Mouse (Mus musculus): Measurements from ENCODE around the gene Trip11. TPM values are rescaled to one million over a fixed set of nuclear protein-coding genes. Genes with fewer than 3 reads are reported as not detected.
A peak's percentile ranks its signal among the peaks of the same experiment; 100 is the strongest.

The Trip11 gene
- polyA plus RNA-seq, 1 experiment from 2014 or later, result 20.5 TPM

GRCm38 (mm10) chr12:101833115-101833506 is 80.0 kb downstream of the Trip11 start:
- peaks cover 34% of the 10 kb centered on the region for H3K36me3 ChIP-seq
- WGBS, result 90% methylated on average over 6 of the region's 6 CpGs

DNA sequence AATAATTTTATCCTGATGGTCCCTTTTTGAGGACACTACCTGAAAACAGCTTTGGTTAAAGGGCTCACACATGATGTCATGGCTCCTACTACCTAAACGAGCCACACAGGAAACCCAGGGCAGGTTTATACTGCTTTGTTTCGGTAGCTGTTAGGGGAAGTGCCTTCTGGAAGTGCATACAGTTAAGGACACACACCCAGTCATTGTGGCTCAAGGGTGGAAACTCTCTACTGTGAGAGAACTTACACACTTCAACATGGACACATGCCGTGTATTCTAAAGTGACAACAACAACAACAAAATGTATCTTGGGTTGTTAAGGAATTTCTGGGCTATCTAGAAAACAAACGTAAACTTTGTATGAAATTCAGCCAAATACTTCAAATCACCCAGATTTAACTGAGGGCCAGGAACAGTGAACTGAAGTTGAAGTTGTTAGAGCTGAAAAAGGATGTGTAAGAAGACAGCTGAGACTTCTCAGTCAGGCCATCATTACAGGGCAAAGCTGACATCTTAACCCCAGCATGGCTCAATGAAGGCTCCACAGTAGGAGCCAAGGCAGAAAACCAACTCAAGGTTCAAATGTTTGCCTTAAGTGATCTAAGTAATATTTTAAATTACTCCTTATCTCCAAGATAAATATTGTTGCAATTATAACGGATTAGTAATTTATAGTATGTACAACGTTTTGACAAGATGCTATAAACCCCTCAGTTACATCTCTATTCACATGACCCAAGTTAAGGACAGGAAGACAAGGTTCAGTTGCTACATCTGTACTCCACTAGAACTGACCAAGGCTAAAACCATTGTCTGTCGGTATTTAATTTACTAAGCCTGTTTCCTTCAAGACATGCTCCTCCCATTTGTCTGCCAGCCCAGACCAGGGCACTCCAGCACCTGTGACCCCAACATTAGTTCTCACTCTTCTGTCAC is 80.6 kb downstream of the Trip11 start:
- no peaks in the 10 kb centered on the region for H3K9me3 ChIP-seq
- no peak overlapping the region for H3K27ac ChIP-seq
- 83% methylated on average over 7 of the region's 7 CpGs for WGBS
- peaks cover 7% of the 10 kb centered on the region for H3K4me1 ChIP-seq
- no peaks in the 10 kb centered on the region for H3K27me3 ChIP-seq (ENCODE audit: insufficient read depth, poor library complexity, severe bottlenecking)
- no peak for DNase-seq (ENCODE audit: low spot score)
- H3K4me3 ChIP-seq, result no peak overlapping the region
- H3K36me3 ChIP-seq, result peaks cover 27% of the 10 kb centered on the region

More at GRCm38 (mm10) chr12:101833115-101833506, 80.0 kb downstream of the Trip11 start:
- Histone ChIP-seq H3K4me1 (peaks cover 7% of the 10 kb centered on the region), H3K27me3 (ENCODE audit: insufficient read depth, poor library complexity, severe bottlenecking) (no peaks in the 10 kb centered on the region), H3K4me3 (no peak overlapping the region), H3K27ac (no peak overlapping the region), H3K9me3 (no peaks in the 10 kb centered on the region)
- DNase-seq (ENCODE audit: low spot score), result peak; percentile 53

DNA sequence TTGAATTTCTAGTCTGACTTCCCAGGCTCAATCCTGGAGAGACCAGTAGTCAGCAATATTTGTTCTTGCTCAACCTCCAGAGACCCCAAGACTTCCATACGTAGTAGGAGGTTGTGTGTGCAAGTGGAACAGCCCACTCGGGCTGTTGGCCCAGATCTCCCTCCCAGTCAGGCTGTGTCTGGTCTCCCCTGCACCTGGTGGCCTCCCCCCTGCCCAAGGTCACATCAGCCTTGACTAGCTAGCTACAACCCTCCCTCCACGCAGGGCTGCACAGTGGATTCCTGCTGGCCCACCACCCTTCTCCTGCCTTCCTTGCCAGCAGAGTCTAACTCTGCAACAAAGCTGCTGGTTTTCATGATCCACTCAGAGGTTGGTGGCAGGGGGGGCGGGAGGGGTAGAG is 81.8 kb downstream of the Trip11 start:
- H3K27me3 ChIP-seq (ENCODE audit: insufficient read depth, poor library complexity, severe bottlenecking), result no peaks in the 10 kb centered on the region
- 77% methylated on average over 4 of the region's 4 CpGs for WGBS
- H3K27ac ChIP-seq, result peak overlapping the region; percentile 37; the same call in 1 of the 2 replicates

DNA sequence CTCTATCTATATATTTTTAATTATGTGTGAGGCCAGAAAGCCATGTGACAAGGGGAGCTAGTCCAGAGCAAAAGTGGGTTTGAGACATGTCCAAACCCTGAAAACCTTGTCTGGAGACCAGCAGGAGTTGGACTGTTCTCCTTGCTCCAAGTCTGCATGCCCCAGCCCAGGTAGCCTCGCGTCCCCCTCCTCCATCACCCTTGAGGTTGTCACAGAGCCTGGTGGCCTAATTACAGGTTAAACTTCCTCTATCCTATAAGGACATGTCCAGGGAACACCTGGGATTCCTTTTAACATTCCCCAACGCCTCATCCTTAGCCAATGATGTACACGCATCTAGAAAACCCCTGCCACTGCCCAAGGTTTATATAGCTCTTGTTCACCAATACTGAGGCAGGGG is 89.9 kb downstream of the Trip11 start:
- WGBS, result 78% methylated on average over 4 of the region's 4 CpGs

More for the DNA sequence above, 81.8 kb downstream of the Trip11 start:
- H3K9me3 ChIP-seq, result no peaks in the 10 kb centered on the region
- H3K4me1 ChIP-seq, result peaks cover 7% of the 10 kb centered on the region
- DNase-seq (ENCODE audit: low spot score), result no peak
- no peak overlapping the region for H3K4me3 ChIP-seq
- H3K36me3 ChIP-seq, result peaks cover 17% of the 10 kb centered on the region; the same call in 1 of the 2 replicates

DNA sequence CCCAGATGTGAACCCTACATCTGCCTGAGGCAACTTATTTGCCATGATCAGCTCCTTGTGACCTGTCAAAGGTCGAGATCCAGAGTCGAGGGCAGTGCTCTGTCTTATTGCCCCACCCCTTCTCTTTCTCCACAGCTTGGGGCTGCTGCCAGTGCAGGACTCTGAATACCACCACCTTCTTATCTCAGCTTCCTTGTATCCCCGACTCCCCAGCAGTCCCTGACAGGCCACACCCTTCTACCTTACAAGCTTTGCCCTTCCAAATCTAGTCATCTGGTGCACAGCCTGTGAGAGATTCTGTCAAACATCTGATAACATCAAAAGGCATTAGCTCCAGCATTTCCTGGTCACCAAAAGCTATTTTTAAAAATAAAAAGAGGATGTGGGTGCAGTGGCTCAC is 91.5 kb downstream of the Trip11 start:
- Histone ChIP-seq H3K9me3 (no peaks in the 10 kb centered on the region), H3K4me1 (peaks cover 15% of the 10 kb centered on the region), H3K27me3 (ENCODE audit: insufficient read depth, poor library complexity, severe bottlenecking) (peaks cover 28% of the 10 kb centered on the region; the same call in 1 of the 2 replicates), H3K4me3 (no peak overlapping the region), H3K27ac (no peak overlapping the region), H3K36me3 (no peaks in the 10 kb centered on the region)
- 18% methylated on average over 3 of the region's 3 CpGs for WGBS
- no peak for DNase-seq (ENCODE audit: low spot score)

More for the DNA sequence above, 89.9 kb downstream of the Trip11 start:
- no peak overlapping the region for H3K4me3 ChIP-seq
- no peak for DNase-seq (ENCODE audit: low spot score)
- H3K4me1 ChIP-seq, result peaks cover 15% of the 10 kb centered on the region
- H3K9me3 ChIP-seq, result no peaks in the 10 kb centered on the region
- peaks cover 15% of the 10 kb centered on the region; the same call in 1 of the 2 replicates for H3K27me3 ChIP-seq (ENCODE audit: insufficient read depth, poor library complexity, severe bottlenecking)
- no peak overlapping the region for H3K27ac ChIP-seq
- no peaks in the 10 kb centered on the region for H3K36me3 ChIP-seq

- H3K9me3 ChIP-seq, result no peaks in the 10 kb centered on the region
- H3K4me1 ChIP-seq, result peaks cover 15% of the 10 kb centered on the region
- no peaks in the 10 kb centered on the region for H3K36me3 ChIP-seq
- peaks cover 30% of the 10 kb centered on the region; the same call in 1 of the 2 replicates for H3K27me3 ChIP-seq (ENCODE audit: insufficient read depth, poor library complexity, severe bottlenecking)
- peak overlapping the region; percentile 71 for H3K4me3 ChIP-seq
- peak overlapping the region; percentile 81; the same call in 1 of the 2 replicates for H3K27ac ChIP-seq
- 38% methylated on average over 9 of the region's 9 CpGs for WGBS
- no peak for DNase-seq (ENCODE audit: low spot score)
These were observed 93.5 kb downstream of the Trip11 start for GRCm38 (mm10) chr12:101819570-101819969.

DNA sequence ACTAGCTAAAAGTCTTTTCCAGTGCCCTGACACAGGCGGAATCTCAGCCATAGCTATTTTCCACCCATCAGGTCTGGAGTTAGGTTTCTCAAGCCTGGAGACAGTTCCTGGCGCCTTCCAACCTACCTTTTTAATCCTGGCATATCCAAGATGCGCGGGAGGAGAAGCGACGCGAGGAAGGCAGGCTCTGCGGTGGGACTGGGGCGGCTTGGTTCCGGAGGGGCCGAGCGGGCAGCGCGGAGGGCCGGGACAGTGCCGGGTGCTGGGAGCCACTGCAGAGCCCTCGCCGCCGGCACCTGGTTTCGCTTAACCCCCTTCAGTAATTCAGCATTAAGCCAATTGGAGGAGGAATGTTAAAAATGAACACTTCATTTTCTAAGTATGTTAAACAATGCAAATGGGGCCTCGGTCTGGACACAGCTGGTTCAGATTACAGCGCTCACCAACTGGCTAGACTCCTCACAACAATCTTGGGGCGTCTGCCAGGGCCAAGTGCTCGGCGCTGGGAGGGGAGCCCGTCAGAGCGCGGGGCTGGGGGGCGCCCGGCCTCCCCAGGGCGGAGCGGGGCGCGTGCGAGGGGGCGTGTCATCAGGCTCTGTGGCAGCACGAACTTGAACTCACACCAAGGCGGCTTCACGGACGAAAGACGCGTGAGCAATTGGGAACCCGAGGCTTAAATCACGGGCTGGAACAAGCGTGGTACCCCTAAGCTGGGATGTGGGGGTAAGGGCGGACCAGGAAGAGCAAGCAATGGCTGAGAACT is 94.3 kb downstream of the Trip11 start, which contains the start of gene Fbln5:
Fbln5 (minus strand) TSS at position 448 of the 763 bp plus-strand sequence.
- peaks cover 15% of the 10 kb centered on the region for H3K4me1 ChIP-seq
- H3K9me3 ChIP-seq, result no peaks in the 10 kb centered on the region
- H3K27me3 ChIP-seq (ENCODE audit: insufficient read depth, poor library complexity, severe bottlenecking), result peaks cover 30% of the 10 kb centered on the region; the same call in 1 of the 2 replicates
- H3K27ac ChIP-seq, result peak within 1 kb of the TSS; percentile 81
- WGBS, result 1% methylated on average over 46 of the region's 46 CpGs
- no peaks in the 10 kb centered on the region for H3K36me3 ChIP-seq
- no peak for DNase-seq (ENCODE audit: low spot score)
- peak within 1 kb of the TSS; percentile 71 for H3K4me3 ChIP-seq

- Histone ChIP-seq H3K36me3 (no peaks in the 10 kb centered on the region), H3K9me3 (no peaks in the 10 kb centered on the region), H3K4me1 (peaks cover 15% of the 10 kb centered on the region), H3K27ac (no peak overlapping the region), H3K27me3 (ENCODE audit: insufficient read depth, poor library complexity, severe bottlenecking) (peaks cover 30% of the 10 kb centered on the region; the same call in 1 of the 2 replicates), H3K4me3 (peak overlapping the region; percentile 71)
- 37% methylated on average over 11 of the region's 11 CpGs for WGBS
- no peak for DNase-seq (ENCODE audit: low spot score)
These were observed 94.8 kb downstream of the Trip11 start for GRCm38 (mm10) chr12:101818246-101818607.

DNA sequence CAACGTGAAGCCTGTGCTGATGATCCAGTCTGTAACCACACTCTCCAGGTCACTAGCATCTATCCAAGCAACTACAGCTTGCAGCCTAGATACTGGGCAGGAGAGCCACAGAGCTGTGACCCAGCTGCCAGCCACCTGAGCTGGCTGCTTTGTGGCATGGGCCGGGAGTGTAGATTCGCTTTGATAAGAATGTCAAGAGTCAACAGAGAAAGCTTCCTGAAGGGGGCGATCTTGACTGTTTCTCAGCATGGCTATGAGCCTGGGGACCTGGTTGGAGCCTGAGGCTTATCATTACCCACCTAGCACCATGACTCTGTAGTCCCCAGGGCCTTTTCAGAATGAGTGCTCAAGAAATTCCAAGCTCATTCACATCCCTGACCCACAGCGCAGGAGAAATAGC is 96.3 kb downstream of the Trip11 start:
- Histone ChIP-seq H3K27me3 (ENCODE audit: insufficient read depth, poor library complexity, severe bottlenecking) (peaks cover 30% of the 10 kb centered on the region; the same call in 1 of the 2 replicates), H3K4me3 (no peak overlapping the region), H3K9me3 (no peaks in the 10 kb centered on the region), H3K4me1 (peaks cover 15% of the 10 kb centered on the region), H3K27ac (no peak overlapping the region), H3K36me3 (no peaks in the 10 kb centered on the region)
- 38% methylated on average over 5 of the region's 5 CpGs for WGBS
- no peak for DNase-seq (ENCODE audit: low spot score)

DNA sequence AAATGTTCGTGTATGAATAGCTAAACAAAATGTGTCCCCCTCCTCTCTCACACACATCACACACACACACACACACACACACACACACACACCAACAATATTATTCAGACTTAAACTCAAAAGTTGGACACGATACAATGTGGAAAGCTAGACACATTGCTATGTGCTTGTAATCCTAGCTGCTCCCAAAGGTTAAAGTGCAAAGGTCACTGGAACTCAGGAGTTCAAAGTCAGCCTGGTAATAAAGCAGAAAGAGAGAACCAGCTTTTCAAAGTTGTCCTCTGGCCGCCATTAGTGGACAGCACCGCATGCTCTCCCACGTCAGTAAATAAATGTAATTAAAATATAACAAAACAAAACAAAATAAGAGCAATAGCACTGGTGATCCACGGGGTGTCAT is 97.3 kb downstream of the Trip11 start:
- H3K27me3 ChIP-seq (ENCODE audit: insufficient read depth, poor library complexity, severe bottlenecking), result peaks cover 28% of the 10 kb centered on the region; the same call in 1 of the 2 replicates
- H3K9me3 ChIP-seq, result no peaks in the 10 kb centered on the region
- peaks cover 8% of the 10 kb centered on the region for H3K4me1 ChIP-seq
- WGBS, result 76% methylated on average over 6 of the region's 6 CpGs
- H3K36me3 ChIP-seq, result no peaks in the 10 kb centered on the region
- no peak overlapping the region for H3K27ac ChIP-seq
- no peak for DNase-seq (ENCODE audit: low spot score)
- no peak overlapping the region for H3K4me3 ChIP-seq

DNA sequence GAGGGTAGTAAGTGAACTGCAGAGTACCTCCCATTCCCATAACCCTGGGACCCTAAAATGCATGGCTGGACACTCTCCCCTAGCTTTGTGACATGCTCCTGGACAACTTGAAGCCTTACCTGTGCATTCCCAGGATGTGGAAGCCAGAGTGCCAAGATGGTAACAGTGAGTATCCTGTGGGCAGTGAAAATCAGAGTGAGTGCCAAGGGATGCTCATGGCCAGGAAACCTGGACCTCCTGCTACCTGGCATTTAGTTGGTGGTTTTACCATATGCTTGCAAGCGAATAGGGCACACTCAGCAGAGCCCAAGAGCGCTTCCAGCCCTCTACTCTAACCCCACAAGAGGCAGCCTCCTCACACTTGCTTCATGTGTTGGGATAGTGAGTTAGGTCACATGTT is 98.6 kb downstream of the Trip11 start:
- 74% methylated on average over 2 of the region's 2 CpGs for WGBS
- Histone ChIP-seq H3K4me1 (peaks cover 6% of the 10 kb centered on the region), H3K36me3 (no peaks in the 10 kb centered on the region), H3K9me3 (no peaks in the 10 kb centered on the region), H3K4me3 (no peak overlapping the region), H3K27ac (no peak overlapping the region), H3K27me3 (ENCODE audit: insufficient read depth, poor library complexity, severe bottlenecking) (peaks cover 21% of the 10 kb centered on the region; the same call in 1 of the 2 replicates)
- DNase-seq (ENCODE audit: low spot score), result no peak

DNA sequence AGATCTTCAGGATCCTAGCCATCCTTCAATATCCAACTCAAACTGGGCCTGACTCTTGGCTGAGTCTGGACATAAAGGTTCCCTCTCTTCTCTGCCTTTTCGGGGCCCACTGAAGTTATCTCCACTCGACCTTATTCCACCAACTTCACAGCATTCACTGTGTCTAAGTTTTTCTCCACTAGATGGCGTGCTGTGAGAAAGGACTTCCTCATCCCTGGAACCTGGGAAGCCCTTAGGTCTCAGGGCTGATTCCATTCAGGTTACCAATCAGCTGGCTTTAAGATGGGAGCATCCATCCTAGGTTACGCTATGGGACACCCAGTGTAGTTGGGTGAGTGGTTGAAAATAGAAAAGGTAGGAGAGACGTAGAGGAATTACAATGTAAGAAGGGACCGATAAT is 101.9 kb downstream of the Trip11 start:
- DNase-seq (ENCODE audit: low spot score), result no peak
- 57% methylated on average over 6 of the region's 6 CpGs for WGBS
- Histone ChIP-seq H3K27me3 (ENCODE audit: insufficient read depth, poor library complexity, severe bottlenecking) (no peaks in the 10 kb centered on the region), H3K4me3 (no peak overlapping the region), H3K36me3 (no peaks in the 10 kb centered on the region), H3K4me1 (no peaks in the 10 kb centered on the region), H3K9me3 (no peaks in the 10 kb centered on the region), H3K27ac (no peak overlapping the region)

DNA sequence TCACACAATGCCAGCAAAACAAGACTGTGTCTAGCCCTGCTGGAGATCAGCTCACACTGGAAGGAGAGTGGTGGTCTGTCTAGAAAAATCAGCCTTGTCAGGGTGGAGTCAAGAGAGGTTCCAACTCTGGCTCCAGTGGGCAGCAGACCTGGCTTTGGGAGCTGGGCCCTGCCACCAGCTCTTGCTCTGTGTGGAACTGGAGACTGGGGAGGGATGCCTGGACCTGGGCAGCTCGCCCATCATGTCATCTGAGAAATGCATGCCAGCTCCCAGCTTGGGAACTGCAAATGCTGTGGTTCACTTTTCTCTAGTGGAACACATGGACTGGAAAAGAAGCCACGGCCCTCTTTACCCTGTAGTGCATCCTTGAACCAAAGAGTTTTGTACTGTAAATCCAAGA is 102.6 kb downstream of the Trip11 start:
- WGBS, result 64% methylated on average over 2 of the region's 2 CpGs
- Histone ChIP-seq H3K27ac (no peak overlapping the region), H3K9me3 (no peaks in the 10 kb centered on the region), H3K4me1 (no peaks in the 10 kb centered on the region), H3K36me3 (no peaks in the 10 kb centered on the region), H3K27me3 (ENCODE audit: insufficient read depth, poor library complexity, severe bottlenecking) (no peaks in the 10 kb centered on the region), H3K4me3 (no peak overlapping the region)
- DNase-seq (ENCODE audit: low spot score), result no peak

All from heart, embryonic 10.5 days (tissue).